Mouse (Mus musculus): ENCODE results near the gene Mpdu1. TPM values are rescaled to one million over a fixed set of nuclear protein-coding genes. Genes with fewer than 3 reads are reported as not detected.

The Mpdu1 gene
- polyA plus RNA-seq, 1 experiment = not detected

DNA sequence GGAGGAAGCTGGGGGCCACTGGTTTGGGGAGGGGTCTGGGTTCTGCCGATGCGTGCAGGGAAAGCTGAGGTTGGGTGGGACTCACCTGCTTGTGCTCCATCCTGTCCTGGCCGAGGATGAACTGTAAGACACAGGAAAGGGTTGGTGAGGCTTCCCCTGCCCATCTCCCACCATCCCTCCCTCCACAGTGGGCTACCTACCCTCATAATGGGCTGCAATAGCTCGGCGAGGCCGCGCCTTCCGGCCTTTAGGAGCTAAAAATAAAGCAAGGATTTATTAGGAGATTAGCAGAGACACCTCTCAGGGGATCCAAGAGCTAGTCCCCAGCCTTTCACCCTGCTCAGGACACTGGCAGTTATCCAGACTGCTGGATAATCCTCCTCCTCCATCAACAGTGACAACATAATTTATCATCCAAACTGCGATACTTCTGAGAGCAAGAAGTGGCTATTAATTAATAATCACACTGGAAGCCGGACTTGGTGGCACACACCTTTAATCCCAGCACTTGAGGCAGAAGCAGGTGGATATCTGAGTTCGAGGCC is 31.1 kb upstream of the Mpdu1 start:
- TF ChIP-seq POLR2A (IDR thresholded peaks at IDR 0.05; ENCODE audit: insufficient read depth, low read depth, low read length) = no peak
- Histone ChIP-seq H3K4me3 (ENCODE audit: insufficient read depth, low read depth, low read length) (no peak overlapping the region), H3K4me1 (ENCODE audit: control insufficient read depth, insufficient read depth, low read length) (peaks cover 15% of the 10 kb centered on the region), H3K27ac (ENCODE audit: insufficient read depth, low read depth, low read length) (no peak overlapping the region)
- 68% methylated on average over 11 of the region's 11 CpGs for WGBS

DNA sequence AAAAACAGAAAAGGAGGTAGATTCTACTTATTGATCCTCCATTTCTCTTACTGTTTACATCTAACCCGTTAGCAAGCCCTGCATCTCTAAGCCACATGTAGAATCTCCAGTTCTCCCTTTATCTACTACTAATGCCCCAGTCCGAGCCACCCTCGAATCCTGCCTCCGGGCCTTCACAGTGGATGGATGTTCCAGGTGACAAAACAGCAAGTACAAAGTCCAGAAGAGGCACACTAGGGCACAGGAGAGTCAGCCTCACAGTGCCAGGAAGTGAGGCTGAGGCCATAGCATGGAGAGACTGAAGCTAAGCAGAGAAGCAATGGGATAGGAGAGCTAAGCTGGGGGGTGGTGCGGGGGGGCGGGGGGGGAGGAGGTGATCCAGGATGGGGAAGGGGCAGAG is 30.4 kb upstream of the Mpdu1 start:
- TF ChIP-seq CTCF (IDR thresholded peaks at IDR 0.05; ENCODE audit: insufficient read depth, low read depth, low read length) = no peak
- no peak for TF ChIP-seq POLR2A (IDR thresholded peaks at IDR 0.05; ENCODE audit: insufficient read depth, low read depth, low read length)
- Histone ChIP-seq H3K27ac (ENCODE audit: insufficient read depth, low read depth, low read length) (no peak overlapping the region), H3K4me3 (ENCODE audit: insufficient read depth, low read depth, low read length) (no peak overlapping the region), H3K4me1 (ENCODE audit: control insufficient read depth, insufficient read depth, low read length) (peaks cover 15% of the 10 kb centered on the region)
- WGBS = 90% methylated on average over 6 of the region's 6 CpGs

DNA sequence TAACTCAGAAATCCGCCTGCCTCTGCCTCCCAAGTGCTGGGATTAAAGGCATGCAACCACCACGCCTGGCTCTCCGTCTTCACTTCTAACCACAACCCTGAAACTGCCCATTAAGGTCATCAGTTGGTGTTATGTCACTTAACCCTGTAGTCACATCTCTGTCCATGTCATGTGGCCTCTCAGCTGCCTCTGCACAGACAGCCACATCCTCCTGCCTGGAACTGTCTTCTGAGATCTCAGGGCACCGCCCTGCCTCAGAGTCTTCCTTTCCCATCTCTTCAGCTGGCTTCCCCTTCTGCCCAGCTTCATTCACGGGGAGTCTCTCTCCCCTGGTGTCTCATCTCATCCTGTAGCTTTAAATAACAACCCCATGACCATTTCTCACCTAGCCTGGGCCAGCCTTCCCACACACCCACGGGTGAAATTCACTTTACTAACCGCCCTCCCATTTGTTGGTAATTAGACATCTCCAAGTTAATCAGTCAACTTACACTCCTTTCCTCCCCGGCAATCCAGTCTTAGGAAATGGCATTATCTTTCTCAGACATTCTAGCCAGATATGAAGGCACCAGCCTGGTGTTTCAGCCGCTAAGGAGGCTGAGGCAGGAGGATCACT is 29.9 kb upstream of the Mpdu1 start:
- no peak overlapping the region for H3K27ac ChIP-seq (ENCODE audit: insufficient read depth, low read depth, low read length)
- peaks cover 15% of the 10 kb centered on the region for H3K4me1 ChIP-seq (ENCODE audit: control insufficient read depth, insufficient read depth, low read length)
- no peak overlapping the region for H3K4me3 ChIP-seq (ENCODE audit: insufficient read depth, low read depth, low read length)
- 71% methylated on average over 9 of the region's 9 CpGs for WGBS
- TF ChIP-seq CTCF (IDR thresholded peaks at IDR 0.05; ENCODE audit: insufficient read depth, low read depth, low read length) (no peak), POLR2A (IDR thresholded peaks at IDR 0.05; ENCODE audit: insufficient read depth, low read depth, low read length) (no peak)

DNA sequence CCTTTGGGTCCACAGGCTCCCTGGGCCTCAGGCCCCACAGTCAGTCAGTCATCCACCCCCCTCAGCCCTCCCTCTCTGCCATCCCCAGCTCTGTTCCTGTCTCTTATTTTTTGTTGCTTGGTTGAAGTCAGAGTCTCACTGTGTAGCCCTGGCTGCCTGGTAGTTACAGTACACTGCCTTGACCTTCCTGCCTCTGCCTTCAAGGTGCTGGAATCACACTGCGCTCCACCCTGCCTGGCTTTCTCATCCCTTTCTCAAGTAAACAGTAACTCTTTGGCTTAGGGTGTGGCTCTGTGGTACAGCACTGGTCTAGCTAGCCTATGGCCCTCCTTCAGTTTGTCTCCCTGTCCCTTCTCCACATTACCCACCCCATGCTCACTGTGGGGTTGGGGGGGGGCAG is 27.4 kb upstream of the Mpdu1 start:
- TF ChIP-seq CTCF (IDR thresholded peaks at IDR 0.05; ENCODE audit: insufficient read depth, low read depth, low read length) (no peak), POLR2A (IDR thresholded peaks at IDR 0.05; ENCODE audit: insufficient read depth, low read depth, low read length) (no peak)
- Histone ChIP-seq H3K4me3 (ENCODE audit: insufficient read depth, low read depth, low read length) (no peak overlapping the region), H3K4me1 (ENCODE audit: control insufficient read depth, insufficient read depth, low read length) (peaks cover 25% of the 10 kb centered on the region), H3K27ac (ENCODE audit: insufficient read depth, low read depth, low read length) (no peak overlapping the region)
- WGBS = 97% methylated on average over 1 of the region's 1 CpGs

DNA sequence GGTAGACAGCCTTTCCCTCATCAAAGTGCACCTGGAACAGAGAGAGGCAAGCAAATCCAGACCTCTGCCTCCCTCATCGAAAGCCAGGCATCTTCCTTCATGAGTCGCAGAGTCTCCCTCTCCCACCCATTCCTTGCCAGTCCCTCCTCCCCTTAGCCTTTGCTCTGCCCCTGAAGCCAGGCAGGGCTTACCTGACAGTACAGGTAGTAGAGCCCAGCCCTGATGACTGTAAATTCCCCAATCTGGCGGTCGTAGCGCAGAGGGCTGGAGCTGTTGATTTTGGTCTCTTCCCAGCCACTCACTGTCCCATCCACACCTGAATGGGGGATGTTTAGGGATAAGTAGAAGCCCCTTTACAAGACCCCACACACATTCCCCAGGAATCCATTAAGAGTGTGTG is 24.6 kb upstream of the Mpdu1 start:
- no peak overlapping the region for H3K27ac ChIP-seq (ENCODE audit: insufficient read depth, low read depth, low read length)
- WGBS = 68% methylated on average over 5 of the region's 5 CpGs

DNA sequence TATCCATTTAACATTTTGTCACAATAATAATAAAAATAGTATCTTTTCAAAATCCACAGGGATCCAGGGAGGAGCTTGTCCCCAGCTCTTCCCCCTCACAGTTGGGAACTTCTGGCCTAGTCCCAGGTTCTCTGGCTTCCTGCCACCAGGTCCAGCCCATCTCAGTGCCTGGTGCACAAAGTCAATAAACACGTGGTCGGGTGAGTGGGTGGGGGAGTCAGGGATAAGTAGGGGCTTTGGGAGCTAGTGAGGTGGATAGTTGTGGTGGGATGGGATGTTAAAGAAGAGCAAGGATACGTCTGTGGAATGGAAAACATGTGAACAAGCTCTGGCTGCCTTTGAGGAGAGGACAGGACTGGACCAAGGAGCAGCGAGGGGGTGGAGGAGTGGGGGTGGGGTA is 23.9 kb upstream of the Mpdu1 start:
- peaks cover 22% of the 10 kb centered on the region for H3K4me1 ChIP-seq (ENCODE audit: control insufficient read depth, insufficient read depth, low read length)
- H3K4me3 ChIP-seq (ENCODE audit: insufficient read depth, low read depth, low read length) = no peak overlapping the region
- TF ChIP-seq CTCF (IDR thresholded peaks at IDR 0.05; ENCODE audit: insufficient read depth, low read depth, low read length) (no peak), POLR2A (IDR thresholded peaks at IDR 0.05; ENCODE audit: insufficient read depth, low read depth, low read length) (no peak)
- 3% methylated on average over 4 of the region's 4 CpGs for WGBS
- H3K27ac ChIP-seq (ENCODE audit: insufficient read depth, low read depth, low read length) = no peak overlapping the region

More for the DNA sequence above, 24.6 kb upstream of the Mpdu1 start:
- no peak for TF ChIP-seq CTCF (IDR thresholded peaks at IDR 0.05; ENCODE audit: insufficient read depth, low read depth, low read length)
- TF ChIP-seq POLR2A (IDR thresholded peaks at IDR 0.05; ENCODE audit: insufficient read depth, low read depth, low read length) = no peak
- H3K4me3 ChIP-seq (ENCODE audit: insufficient read depth, low read depth, low read length) = no peak overlapping the region
- H3K4me1 ChIP-seq (ENCODE audit: control insufficient read depth, insufficient read depth, low read length) = peaks cover 22% of the 10 kb centered on the region

DNA sequence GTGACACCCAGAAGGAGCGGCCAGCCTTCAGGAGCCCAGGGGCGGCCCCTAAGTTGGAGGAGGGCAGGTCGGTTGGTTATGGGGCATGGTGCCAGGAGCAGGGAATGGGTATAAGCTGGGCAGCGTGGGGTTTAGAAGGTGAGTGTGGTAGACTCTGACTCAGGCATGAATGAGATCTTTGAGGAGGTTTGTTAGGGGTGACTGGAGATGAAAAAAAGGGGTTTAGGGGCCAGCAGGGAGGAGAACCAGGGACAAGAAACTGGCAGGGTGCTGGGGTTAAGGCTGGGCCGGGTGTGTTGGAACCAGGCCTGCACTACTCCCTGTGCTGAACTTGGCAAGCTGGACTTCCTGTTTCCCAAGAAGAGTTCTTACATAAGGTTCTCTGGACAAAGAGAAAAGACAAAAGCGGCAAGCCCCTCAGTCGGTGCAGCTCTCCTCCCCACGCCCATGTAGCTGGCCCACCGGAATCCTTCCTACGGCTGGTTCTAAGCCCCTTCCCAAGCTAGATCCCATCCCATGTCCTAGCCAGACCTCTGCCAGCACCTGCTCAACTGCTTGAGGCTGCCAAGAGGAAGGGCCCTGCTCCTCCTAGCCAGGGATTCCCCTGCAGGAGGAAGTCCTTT is 23.2 kb upstream of the Mpdu1 start, which contains the start of gene Tnfsf13:
Gene Tnfsf13, minus strand, starts transcription at position 259 of the 623 bp plus-strand sequence.
- WGBS = 40% methylated on average over 10 of the region's 10 CpGs
- Histone ChIP-seq H3K4me1 (ENCODE audit: control insufficient read depth, insufficient read depth, low read length) (peaks cover 24% of the 10 kb centered on the region), H3K27ac (ENCODE audit: insufficient read depth, low read depth, low read length) (peak within 1 kb of the TSS; percentile 94), H3K4me3 (ENCODE audit: insufficient read depth, low read depth, low read length) (no peak within 1 kb of the TSS)
- no peak for TF ChIP-seq CTCF (IDR thresholded peaks at IDR 0.05; ENCODE audit: insufficient read depth, low read depth, low read length)

DNA sequence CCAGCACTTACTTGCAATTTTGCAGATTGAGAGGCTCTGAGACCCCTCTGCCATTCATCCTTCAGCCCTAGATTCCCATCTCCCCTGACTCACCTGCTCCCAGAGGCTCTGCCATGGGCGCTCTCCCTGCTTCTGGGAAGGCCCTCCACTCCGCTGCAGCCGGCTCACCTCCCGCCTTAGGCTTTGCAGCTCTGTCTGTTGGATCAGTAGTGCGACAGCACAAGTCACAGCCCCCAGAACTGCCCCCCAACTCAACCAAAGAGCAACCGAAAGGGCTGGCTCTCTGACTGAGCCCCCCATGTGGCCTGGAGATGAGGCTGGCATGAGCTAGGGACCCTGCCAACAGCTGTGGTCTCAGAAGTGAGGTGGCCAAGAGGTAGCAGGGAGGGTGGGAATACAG is 22.5 kb upstream of the Mpdu1 start:
- Histone ChIP-seq H3K27ac (ENCODE audit: insufficient read depth, low read depth, low read length) (peak overlapping the region; percentile 94), H3K4me1 (ENCODE audit: control insufficient read depth, insufficient read depth, low read length) (peaks cover 31% of the 10 kb centered on the region), H3K4me3 (ENCODE audit: insufficient read depth, low read depth, low read length) (no peak overlapping the region)
- 72% methylated on average over 6 of the region's 6 CpGs for WGBS
- TF ChIP-seq CTCF (IDR thresholded peaks at IDR 0.05; ENCODE audit: insufficient read depth, low read depth, low read length) (no peak), POLR2A (IDR thresholded peaks at IDR 0.05; ENCODE audit: insufficient read depth, low read depth, low read length) (no peak)

DNA sequence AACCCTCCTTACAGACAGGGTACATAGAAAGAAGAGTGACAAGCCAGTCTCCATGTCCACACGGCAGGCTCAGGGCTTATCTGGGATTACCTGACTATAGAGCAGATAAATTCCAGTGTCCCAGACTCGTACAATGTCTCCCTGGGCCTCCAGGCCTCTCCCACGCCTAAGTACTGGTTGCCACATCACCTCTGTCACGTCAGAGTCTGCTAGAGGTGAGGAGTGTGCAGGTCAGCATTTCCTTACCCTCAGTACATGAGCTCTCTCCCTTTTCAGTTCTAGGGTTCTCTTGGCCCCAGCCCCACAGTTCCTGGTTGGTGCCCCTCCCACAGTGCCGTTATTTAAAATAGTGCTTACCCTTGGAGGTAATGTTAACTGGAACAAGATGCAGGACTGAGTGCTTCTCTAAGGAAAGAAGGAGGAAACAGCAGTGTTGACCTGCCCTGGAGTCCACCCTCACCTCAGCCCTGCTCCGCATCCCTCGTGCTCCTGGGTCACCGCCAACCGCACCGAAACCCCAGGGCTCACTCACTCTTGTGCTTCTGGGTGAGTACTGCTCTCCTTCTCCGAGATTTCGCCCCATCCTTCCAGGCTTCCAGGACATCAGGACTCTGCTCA is 21.8 kb upstream of the Mpdu1 start:
- Histone ChIP-seq H3K4me3 (ENCODE audit: insufficient read depth, low read depth, low read length) (no peak overlapping the region), H3K27ac (ENCODE audit: insufficient read depth, low read depth, low read length) (no peak overlapping the region), H3K4me1 (ENCODE audit: control insufficient read depth, insufficient read depth, low read length) (peaks cover 32% of the 10 kb centered on the region)
- 87% methylated on average over 12 of the region's 12 CpGs for WGBS
- TF ChIP-seq CTCF (IDR thresholded peaks at IDR 0.05; ENCODE audit: insufficient read depth, low read depth, low read length) (no peak), POLR2A (IDR thresholded peaks at IDR 0.05; ENCODE audit: insufficient read depth, low read depth, low read length) (no peak)

Measured in olfactory bulb, adult 2 months (tissue).